ENCODE assay signal across 17 mouse cellular contexts in the genomic region with DNA sequence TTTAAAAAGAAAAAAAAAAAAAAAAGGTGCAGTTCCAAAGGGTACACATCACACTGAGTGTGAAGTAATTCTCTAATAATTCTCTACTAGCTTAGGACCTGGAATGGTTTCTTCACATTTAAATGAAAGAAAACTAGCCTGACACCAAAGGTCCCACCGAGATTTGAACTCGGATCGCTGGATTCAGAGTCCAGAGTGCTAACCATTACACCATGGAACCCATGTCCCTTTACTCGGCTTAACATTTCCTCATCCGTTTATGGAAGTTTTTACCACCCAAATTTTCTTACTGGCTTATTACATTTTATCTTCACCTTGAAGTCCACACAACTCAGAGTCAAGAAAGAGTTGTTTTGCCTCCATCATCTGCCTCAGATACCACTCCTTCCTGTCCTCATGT. TPM values are rescaled to one million over a fixed set of nuclear protein-coding genes. Genes with fewer than 3 reads are reported as not detected.
DNase-seq lines count a peak whose midpoint lies in the region; ATAC-seq and TF ChIP-seq lines count a peak whose summit lies in the region.
"Had no signal": no experiment of that assay in that cellular context is flagged by ENCODE, and none has a peak within 500 bp of the region (broad histone marks: within the 10 kb centered on the region; RNA-seq: fewer than 3 reads in every experiment).

No protein-coding gene starts in this region.

- peak; percentile 15 to 22 for DNase-seq in left cerebral cortex, postnatal 25 days (ENCODE audit: low spot score in 2 of 2)
- DNase-seq in left cerebral cortex, postnatal 10 days (ENCODE audit: extremely low spot score in 1 of 2, low spot score in 2 of 2) = no peak
- peak; percentile 74 for DNase-seq in ZHBTc4 (ENCODE audit: low read depth, low spot score)
- peak; percentile 66 for DNase-seq in liver, embryonic 11.5 days (ENCODE audit: low spot score)
- no peak for DNase-seq in layer of hippocampus, postnatal 14 days (ENCODE audit: low spot score in 2 of 2)
- DNase-seq: kidney, adult 2 months; spleen, adult 18-20 months had no signal

- no peaks in the 10 kb centered on the region for H3K27me3 ChIP-seq in C2C12 (ENCODE audit: control insufficient read depth, insufficient read depth, insufficient read length)
- H3K27me3 ChIP-seq in liver, embryonic 11.5 days (replicated peaks; ENCODE audit: control insufficient read depth, insufficient read depth, low read length) = peaks cover 61% of the 10 kb centered on the region
- peaks cover 86% of the 10 kb centered on the region for H3K27me3 ChIP-seq in hindbrain, embryonic 16.5 days (replicated peaks; ENCODE audit: control insufficient read depth, insufficient read depth, low read length)
- peaks cover 94% of the 10 kb centered on the region for H3K27me3 ChIP-seq in midbrain, embryonic 15.5 days (replicated peaks)

- no peaks in the 10 kb centered on the region for H3K36me3 ChIP-seq in C2C12 (ENCODE audit: control insufficient read depth, insufficient read depth)
- no peaks in the 10 kb centered on the region for H3K36me3 ChIP-seq in liver, embryonic 11.5 days (ENCODE audit: control insufficient read depth, insufficient read depth, low read length)
- no peaks in the 10 kb centered on the region for H3K36me3 ChIP-seq in hindbrain, embryonic 16.5 days (ENCODE audit: control insufficient read depth, insufficient read depth, low read length)
- no peaks in the 10 kb centered on the region for H3K36me3 ChIP-seq in midbrain, embryonic 15.5 days (replicated peaks)
- H3K36me3 ChIP-seq: heart, embryonic 10.5 days; limb, embryonic 12.5 days had no signal

- no peak for TF ChIP-seq CTCF in C2C12 (IDR thresholded peaks at IDR 0.05; ENCODE audit: control insufficient read depth, insufficient read depth, insufficient read length)

- no peak overlapping the region for H3K4me3 ChIP-seq in C2C12 (ENCODE audit: insufficient read depth, poor library complexity, severe bottlenecking)
- H3K4me3 ChIP-seq in liver, embryonic 11.5 days (ENCODE audit: low read depth, low read length) = no peak overlapping the region
- H3K4me3 ChIP-seq in hindbrain, embryonic 16.5 days (ENCODE audit: low read length) = no peak overlapping the region
- no peak overlapping the region for H3K4me3 ChIP-seq in midbrain, embryonic 15.5 days
- H3K4me3 ChIP-seq: limb, embryonic 12.5 days had no signal

- no peaks in the 10 kb centered on the region for H3K9me3 ChIP-seq in liver, embryonic 11.5 days (ENCODE audit: control insufficient read depth, low read length)
- H3K9me3 ChIP-seq in hindbrain, embryonic 16.5 days (ENCODE audit: control insufficient read depth, low read length) = no peaks in the 10 kb centered on the region
- no peaks in the 10 kb centered on the region for H3K9me3 ChIP-seq in midbrain, embryonic 15.5 days
- H3K9me3 ChIP-seq: heart, embryonic 10.5 days; limb, embryonic 12.5 days had no signal

- peaks cover 7% of the 10 kb centered on the region; the same call in 1 of the 2 replicates for H3K4me1 ChIP-seq in liver, embryonic 11.5 days (replicated peaks; ENCODE audit: control insufficient read depth, insufficient read depth, low read length)
- peaks cover 4% of the 10 kb centered on the region; the same call in 1 of the 2 replicates for H3K4me1 ChIP-seq in hindbrain, embryonic 16.5 days (ENCODE audit: control insufficient read depth, insufficient read depth, low read depth, low read length)
- peaks cover 5% of the 10 kb centered on the region for H3K4me1 ChIP-seq in midbrain, embryonic 15.5 days

- H3K79me3 ChIP-seq in C2C12 (ENCODE audit: low read depth) = no peaks in the 10 kb centered on the region

- intact Hi-C loops in left cerebral cortex, postnatal 25 days (cut with DNase I) = no loop called here
- intact Hi-C loops in left cerebral cortex, postnatal 10 days (cut with DNase I) = no loop called here

- H3K9ac ChIP-seq in liver, embryonic 11.5 days (ENCODE audit: low read depth, low read length) = no peak overlapping the region
- H3K9ac ChIP-seq in hindbrain, embryonic 16.5 days (ENCODE audit: low read depth, low read length) = no peak overlapping the region
- H3K9ac ChIP-seq in midbrain, embryonic 15.5 days = no peak overlapping the region
- H3K9ac ChIP-seq: limb, embryonic 12.5 days had no signal

- H3K27ac ChIP-seq in liver, embryonic 11.5 days (ENCODE audit: low read depth, low read length) = no peak overlapping the region
- H3K27ac ChIP-seq in hindbrain, embryonic 16.5 days (ENCODE audit: low read depth, low read length) = no peak overlapping the region
- H3K27ac ChIP-seq in midbrain, embryonic 15.5 days = no peak overlapping the region
- H3K27ac ChIP-seq: heart, embryonic 10.5 days; limb, embryonic 12.5 days had no signal

- no peak overlapping the region for H3ac ChIP-seq in C2C12 (ENCODE audit: control insufficient read depth, insufficient read length, low read depth)

- peak overlapping the region; percentile 28 for H3K4me2 ChIP-seq in liver, embryonic 11.5 days
- no peak overlapping the region for H3K4me2 ChIP-seq in hindbrain, embryonic 16.5 days (ENCODE audit: low read length)
- no peak overlapping the region for H3K4me2 ChIP-seq in midbrain, embryonic 15.5 days
- H3K4me2 ChIP-seq: limb, embryonic 12.5 days had no signal

- peak; percentile 59 for ATAC-seq in liver, embryonic 11.5 days (replicated peaks; ENCODE audit: low FRiP score)
- ATAC-seq in hindbrain, embryonic 16.5 days = no peak
- no peak for ATAC-seq in midbrain, embryonic 15.5 days (replicated peaks)

- 2% methylated on average over 5 of the region's 5 CpGs for WGBS in liver, embryonic 11.5 days
- 6% methylated on average over 5 of the region's 5 CpGs for WGBS in hindbrain, embryonic 16.5 days
- 4% methylated on average over 5 of the region's 5 CpGs for WGBS in midbrain, embryonic 15.5 days

- H3K79me2 ChIP-seq in C2C12 (ENCODE audit: control insufficient read depth, insufficient read depth) = no peaks in the 10 kb centered on the region

TF ChIP-seq in C2C12, 6 proteins besides CTCF, POLR2A, EP300 and RAD21:
- TF ChIP-seq CEBPB (IDR thresholded peaks at IDR 0.05; ENCODE audit: low read depth) (peak; percentile 1), MYOD1 (IDR thresholded peaks at IDR 0.05; ENCODE audit: control insufficient read depth, insufficient read length, low read depth) (no peak)
TF ChIP-seq in C2C12: peak in this region for 1.

RNA-seq across cellular contexts. Expression of a gene that starts 53.2 kb away (rescaled TPM):
- not detected for total RNA-seq in left cerebral cortex, postnatal 25 days (2021)
- not detected for total RNA-seq in left cerebral cortex, postnatal 10 days (2021)
- polyA plus RNA-seq in C2C12 (2012; fragmentation: generic; extraction: Trizol) = not detected
- not detected in 2 replicates for polyA plus RNA-seq in liver, embryonic 11.5 days (2014; fragmentation: Nextera tagmentation; extraction: Ambion mirVana)
- not detected in 2 replicates for polyA plus RNA-seq in hindbrain, embryonic 16.5 days (2015; fragmentation: Nextera tagmentation; extraction: Ambion mirVana)
- not detected for total RNA-seq in layer of hippocampus, postnatal 14 days (2021)
- polyA plus RNA-seq in midbrain, embryonic 15.5 days (2015; fragmentation: Nextera tagmentation; extraction: Ambion mirVana) = not detected in 2 replicates
- total RNA-seq: gastrocnemius, adult 18-20 months; layer of hippocampus, adult 18-20 months; midbrain, postnatal 0 days had no signal
- polyA plus RNA-seq: brain, embryonic 14.5 days; heart, embryonic 10.5 days; hindbrain, embryonic 11.5 days; limb, embryonic 12.5 days; midbrain, postnatal 0 days had no signal

Comparison
In these comparisons a context has a peak if more than half of its experiments do, and no peak if none do; other contexts are left out.
1. DNase-seq: peak in left cerebral cortex, postnatal 25 days (2 of 2), ZHBTc4 (single experiment) and liver, embryonic 11.5 days (single experiment); none in left cerebral cortex, postnatal 10 days (0 of 2) and layer of hippocampus, postnatal 14 days (0 of 2).